In the genomic region with DNA sequence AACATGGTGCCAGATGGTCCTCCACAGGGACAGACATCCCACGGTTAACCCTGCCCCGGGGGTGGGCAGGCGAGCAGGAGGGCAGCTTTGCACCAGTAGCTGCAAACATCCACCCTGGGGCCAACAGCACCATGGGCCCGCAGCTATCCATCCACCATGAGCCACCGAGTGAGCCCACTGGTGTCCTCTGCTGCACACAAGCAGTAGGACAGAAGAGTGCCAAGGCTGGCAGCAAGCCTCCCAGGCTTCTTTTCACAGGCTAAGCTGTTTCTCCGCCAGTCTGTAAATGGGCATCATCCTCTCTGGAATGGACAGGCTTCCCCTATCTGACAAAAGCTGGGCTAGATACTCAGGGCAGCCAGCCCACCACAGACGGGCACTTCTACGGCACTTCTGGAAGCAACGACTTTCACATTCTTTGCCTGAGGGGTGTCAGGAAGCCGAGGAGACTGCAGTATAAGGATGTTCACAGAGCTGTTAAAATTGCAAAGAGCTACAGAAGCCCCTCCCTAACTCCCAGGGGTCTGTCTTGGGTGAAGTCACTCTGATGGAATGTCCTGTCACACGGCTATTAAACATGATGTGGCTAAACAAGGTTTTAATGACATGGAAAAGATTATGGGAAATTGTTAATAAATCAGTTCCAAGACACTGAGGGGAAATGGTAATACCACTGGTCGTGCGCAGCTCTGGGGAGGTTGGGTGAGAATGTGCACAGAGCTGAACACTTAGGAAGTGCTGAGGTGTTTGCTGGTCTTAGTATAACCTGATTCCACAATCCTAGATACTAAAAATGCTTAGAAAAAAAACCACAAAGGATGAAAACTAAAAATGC, we compare ENCODE assay signal across 11 mouse cellular contexts. TPM values are rescaled to one million over a fixed set of nuclear protein-coding genes. Genes with fewer than 3 reads are reported as not detected.
A peak's percentile ranks its signal among the peaks of the same experiment; 100 is the strongest.
DNase-seq lines count a peak whose midpoint lies in the region; ATAC-seq lines count a peak whose summit lies in the region.
"Had no signal": no experiment of that assay in that cellular context is flagged by ENCODE, and none has a peak within 500 bp of the region (broad histone marks: within the 10 kb centered on the region; RNA-seq: fewer than 3 reads in every experiment).

No protein-coding gene starts in this region.

- no peaks in the 10 kb centered on the region for H3K9me3 ChIP-seq in midbrain, embryonic 11.5 days (ENCODE audit: control insufficient read depth, low read length)
- H3K9me3 ChIP-seq in midbrain, embryonic 10.5 days (replicated peaks), result no peaks in the 10 kb centered on the region
- H3K9me3 ChIP-seq in hindbrain, embryonic 13.5 days, result no peaks in the 10 kb centered on the region
- H3K9me3 ChIP-seq: limb, embryonic 10.5 days had no signal

- peak; percentile 66; the same call in 1 of the 2 replicates for ATAC-seq in frontal cortex, adult (ENCODE audit: low TSS enrichment)
- 0 out of 2 replicates have a peak, but pooled peaks have one; percentile 10 for ATAC-seq in midbrain, embryonic 11.5 days (ENCODE audit: low FRiP score)
- ATAC-seq in hindbrain, embryonic 13.5 days (ENCODE audit: low FRiP score), result peak; percentile 25; the same call in 1 of the 2 replicates
- ATAC-seq in inflammation-experienced regulatory T-cells, adult 6 months, result no peak

- H3K27ac ChIP-seq in midbrain, embryonic 11.5 days (ENCODE audit: low read depth, low read length), result no peak overlapping the region
- no peak overlapping the region for H3K27ac ChIP-seq in midbrain, embryonic 10.5 days (replicated peaks)
- H3K27ac ChIP-seq in hindbrain, embryonic 13.5 days, result peak overlapping the region; percentile 15; the same call in 1 of the 2 replicates
- H3K27ac ChIP-seq: limb, embryonic 10.5 days; macrophage had no signal

- H3K36me3 ChIP-seq in midbrain, embryonic 11.5 days (ENCODE audit: control insufficient read depth, insufficient read depth, low read length), result no peaks in the 10 kb centered on the region
- H3K36me3 ChIP-seq in midbrain, embryonic 10.5 days, result peaks cover 22% of the 10 kb centered on the region
- H3K36me3 ChIP-seq in hindbrain, embryonic 13.5 days, result peaks cover 40% of the 10 kb centered on the region

- H3K4me2 ChIP-seq in midbrain, embryonic 11.5 days, result no peak overlapping the region
- H3K4me2 ChIP-seq in hindbrain, embryonic 13.5 days, result no peak overlapping the region

- no peak for DNase-seq in frontal cortex, adult 2 months (ENCODE audit: extremely low spot score in 1 of 2, low spot score in 1 of 2)
- DNase-seq in midbrain, embryonic 11.5 days (ENCODE audit: low spot score, missing footprints), result no peak
- DNase-seq in midbrain, embryonic 10.5 days (ENCODE audit: low spot score), result no peak
- DNase-seq in right cerebral cortex, postnatal 4 days, result peak; percentile 44
- DNase-seq in adrenal gland, adult 2 months, result no peak

- 75% methylated on average over 13 of the region's 13 CpGs for WGBS in midbrain, embryonic 11.5 days
- 75% methylated on average over 13 of the region's 13 CpGs for WGBS in midbrain, embryonic 10.5 days
- WGBS in hindbrain, embryonic 13.5 days, result 42% methylated on average over 13 of the region's 13 CpGs

- no peaks in the 10 kb centered on the region for H3K27me3 ChIP-seq in midbrain, embryonic 11.5 days (ENCODE audit: control insufficient read depth, insufficient read depth, low read length)
- no peaks in the 10 kb centered on the region for H3K27me3 ChIP-seq in midbrain, embryonic 10.5 days (ENCODE audit: low read depth, poor library complexity, severe bottlenecking)
- H3K27me3 ChIP-seq in hindbrain, embryonic 13.5 days, result 0 out of 2 replicates have a peak, but pooled peaks cover 7% of the 10 kb centered on the region

- H3K4me1 ChIP-seq in midbrain, embryonic 11.5 days (ENCODE audit: control insufficient read depth, insufficient read depth, low read length), result peaks cover 2% of the 10 kb centered on the region; the same call in 1 of the 2 replicates
- H3K4me1 ChIP-seq in midbrain, embryonic 10.5 days, result peaks cover 16% of the 10 kb centered on the region
- peaks cover 16% of the 10 kb centered on the region for H3K4me1 ChIP-seq in hindbrain, embryonic 13.5 days (replicated peaks)

- no peak overlapping the region for H3K9ac ChIP-seq in midbrain, embryonic 11.5 days (ENCODE audit: low read length)
- peak overlapping the region; percentile 24; the same call in 1 of the 2 replicates for H3K9ac ChIP-seq in hindbrain, embryonic 13.5 days

- no peak overlapping the region for H3K4me3 ChIP-seq in midbrain, embryonic 11.5 days (ENCODE audit: low read depth, low read length)
- H3K4me3 ChIP-seq in midbrain, embryonic 10.5 days, result no peak overlapping the region
- no peak overlapping the region for H3K4me3 ChIP-seq in hindbrain, embryonic 13.5 days
- H3K4me3 ChIP-seq: erythroblast, embryonic 14.5 days; limb, embryonic 10.5 days had no signal

RNA-seq across cellular contexts. Expression of a gene that starts 20.5 kb away (rescaled TPM):
- polyA plus RNA-seq in frontal cortex, adult 2 months (2012; rRNA removed), result 14.7 and 15.5 TPM in 2 replicates
- polyA plus RNA-seq in midbrain, embryonic 11.5 days (2014; fragmentation: Nextera tagmentation; extraction: Ambion mirVana), result 2.0 and 3.2 TPM in 2 replicates
- 2.9 and 3.3 TPM in 2 replicates for polyA plus RNA-seq in midbrain, embryonic 10.5 days (2016; fragmentation: Nextera tagmentation; extraction: Ambion mirVana)
- 4.1 and 4.3 TPM in 2 replicates for polyA plus RNA-seq in hindbrain, embryonic 13.5 days (2015; fragmentation: Nextera tagmentation; extraction: Ambion mirVana)
- not detected for polyA plus RNA-seq in inflammation-experienced regulatory T-cells, adult 6 months (2017; shearing (Covaris generic))
- 1 to 10 TPM; 3.6 to 6.9 TPM for total RNA-seq in adrenal gland, adult 2 months (2021)
- polyA plus RNA-seq in adrenal gland, adult 2 months (2012; rRNA removed), result 5.4 and 6.4 TPM in 2 replicates
- polyA plus RNA-seq: erythroblast, embryonic 14.5 days had no signal

RNA-seq across cellular contexts. Expression of a gene that starts 45.0 kb away (rescaled TPM):
- 95.3 and 104 TPM in 2 replicates for polyA plus RNA-seq in frontal cortex, adult 2 months (2012; rRNA removed)
- 0.38 and 0.39 TPM in 2 replicates for polyA plus RNA-seq in midbrain, embryonic 11.5 days (2014; fragmentation: Nextera tagmentation; extraction: Ambion mirVana)
- 0.12 and 0.25 TPM in 2 replicates for polyA plus RNA-seq in midbrain, embryonic 10.5 days (2016; fragmentation: Nextera tagmentation; extraction: Ambion mirVana)
- 4.0 and 4.8 TPM in 2 replicates for polyA plus RNA-seq in hindbrain, embryonic 13.5 days (2015; fragmentation: Nextera tagmentation; extraction: Ambion mirVana)
- not detected for polyA plus RNA-seq in inflammation-experienced regulatory T-cells, adult 6 months (2017; shearing (Covaris generic))
- total RNA-seq in adrenal gland, adult 2 months (2021), result under 1 TPM; 0.17 to 0.24 TPM
- polyA plus RNA-seq in adrenal gland, adult 2 months (2012; rRNA removed), result 0.07 and 0.22 TPM in 2 replicates
- polyA plus RNA-seq: erythroblast, embryonic 14.5 days had no signal

RNA-seq across cellular contexts. Expression of a gene that starts 55.0 kb away (rescaled TPM):
- 1.9 and 2.1 TPM in 2 replicates for polyA plus RNA-seq in frontal cortex, adult 2 months (2012; rRNA removed)
- polyA plus RNA-seq in midbrain, embryonic 11.5 days (2014; fragmentation: Nextera tagmentation; extraction: Ambion mirVana), result 4.6 and 6.1 TPM in 2 replicates
- polyA plus RNA-seq in midbrain, embryonic 10.5 days (2016; fragmentation: Nextera tagmentation; extraction: Ambion mirVana), result 6.5 and 7.8 TPM in 2 replicates
- polyA plus RNA-seq in hindbrain, embryonic 13.5 days (2015; fragmentation: Nextera tagmentation; extraction: Ambion mirVana), result 1.1 and 1.5 TPM in 2 replicates
- polyA plus RNA-seq in inflammation-experienced regulatory T-cells, adult 6 months (2017; shearing (Covaris generic)), result 1 to 10 TPM; 5.4 to 7.2 (median 6.0) TPM
- total RNA-seq in adrenal gland, adult 2 months (2021), result 1 to 10 TPM in 1 of 2 experiments, under 1 TPM in 1; 0.40 to 1.0 TPM
- polyA plus RNA-seq in adrenal gland, adult 2 months (2012; rRNA removed), result 1.9 TPM in 2 replicates
- polyA plus RNA-seq: erythroblast, embryonic 14.5 days had no signal

Comparison
In these comparisons a context has a peak if more than half of its experiments do, and no peak if none do; other contexts are left out.
1. RNA of a gene that starts 45.0 kb away (polyA plus RNA-seq): 95.3 to 104 TPM in frontal cortex, adult 2 months; 4.0 to 4.8 TPM in hindbrain, embryonic 13.5 days, 0.38 to 0.39 TPM in midbrain, embryonic 11.5 days, 0.12 to 0.25 TPM in midbrain, embryonic 10.5 days, 0.07 to 0.22 TPM in adrenal gland, adult 2 months and not detected in inflammation-experienced regulatory T-cells, adult 6 months; every median in the first group is over 10 times any median in the second.